Mouse (Mus musculus) CH12.LX (cell line): ENCODE measurements around the gene Lpin2.

Experiments
- CTCF ChIP-seq, 2 experiments: IDR thresholded peaks in 1 of 2; conservative IDR thresholded peaks in 1 of 2; 2 replicates each; pipeline ENCODE4 v1.5.1; 2011 to 2012; ENCODE audit warnings: low read depth in 2 of 2, low read length in 2 of 2, improper control_type of control experiment in 1 of 2, inconsistent platforms in 1 of 2, mild to moderate bottlenecking in 1 of 2, moderate library complexity in 1 of 2
- E2F4 ChIP-seq: IDR thresholded peaks from 2 replicates; pipeline ENCODE4 v1.6.1; 2011; ENCODE audit warnings: low read depth, low read length, improper control_type of control experiment; ENCODE audit not compliant: insufficient replicate concordance
- EP300 ChIP-seq: IDR thresholded peaks from 2 replicates; pipeline ENCODE4 v1.6.1; 2011; ENCODE audit warnings: low read length, improper control_type of control experiment
- HCFC1 ChIP-seq: IDR thresholded peaks from 2 replicates; pipeline ENCODE4 v1.6.1; 2012; ENCODE audit warnings: low read depth, mild to moderate bottlenecking, inconsistent platforms, low read length, improper control_type of control experiment
- JUN ChIP-seq: IDR thresholded peaks from 2 replicates; pipeline ENCODE4 v1.6.1; 2011; ENCODE audit warnings: low read depth, mild to moderate bottlenecking, low read length, improper control_type of control experiment, moderate library complexity; ENCODE audit not compliant: insufficient read depth
- MAZ ChIP-seq: IDR thresholded peaks from 2 replicates; pipeline ENCODE4 v1.6.1; 2012; ENCODE audit warnings: low read depth, mild to moderate bottlenecking, inconsistent platforms, low read length, improper control_type of control experiment, moderate library complexity
- MXI1 ChIP-seq: IDR thresholded peaks from 2 replicates; pipeline ENCODE4 v1.6.1; 2011; ENCODE audit warnings: mild to moderate bottlenecking, low read depth, low read length, improper control_type of control experiment
- POLR2A ChIP-seq: IDR thresholded peaks from 2 replicates; pipeline ENCODE4 v1.6.1; 2011; ENCODE audit warnings: low read depth, mild to moderate bottlenecking, improper control_type of control experiment, low read length
- POLR2AphosphoS2 ChIP-seq: IDR thresholded peaks from 2 replicates; pipeline ENCODE4 v1.6.1; 2011; ENCODE audit warnings: low read depth, low read length, improper control_type of control experiment
- UBTF ChIP-seq: IDR thresholded peaks from 2 replicates; pipeline ENCODE4 v1.6.1; 2012; ENCODE audit warnings: low read depth, mild to moderate bottlenecking, inconsistent platforms, low read length, improper control_type of control experiment, moderate library complexity

DNA sequence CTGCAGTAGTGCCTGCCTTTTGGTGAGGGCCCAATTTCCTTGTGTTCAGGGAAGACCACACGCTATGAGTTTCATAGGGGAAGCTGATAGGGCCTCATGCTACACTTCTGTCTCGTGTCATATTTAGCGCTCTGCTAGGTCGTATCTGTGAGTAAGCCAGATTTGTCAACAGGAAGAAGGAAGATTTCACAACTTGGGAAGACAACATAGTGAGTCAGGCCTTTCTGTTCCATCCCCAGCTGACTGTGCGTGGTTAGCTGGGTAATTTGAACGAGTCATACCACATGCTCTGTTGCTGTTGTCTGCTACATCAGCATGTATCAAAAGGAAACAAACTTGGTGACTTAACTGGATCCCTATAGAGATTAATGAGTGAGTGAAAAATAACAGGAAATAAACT is 17.4 kb upstream of the Lpin2 start:
- TF ChIP-seq E2F4, result no peak
- no peak for TF ChIP-seq HCFC1
- TF ChIP-seq UBTF, result no peak
- no peak for TF ChIP-seq CTCF (conservative IDR thresholded peaks at IDR 0.05 in 1 of 2, IDR thresholded peaks at IDR 0.05 in 1 of 2; ENCODE audit: low read depth in 2 of 2, low read length in 2 of 2)
- TF ChIP-seq MAZ, result no peak
- 0 out of 2 replicates have a peak, but pooled peaks have one; percentile 35 for TF ChIP-seq EP300
- no peak for TF ChIP-seq POLR2AphosphoS2
- TF ChIP-seq JUN, result no peak
- no peak for TF ChIP-seq MXI1
- no peak for TF ChIP-seq POLR2A
